Mouse (Mus musculus) kidney, postnatal 4 days (tissue): ENCODE measurements around the gene BC034090.

Experiments used
- DNase-seq, 2 experiments: peaks; one replicate each; pipeline ENCODE4 v3.0.0; 2021; ENCODE audit warnings: mixed read lengths in 2 of 2

The BC034090 gene

GRCm38 (mm10) chr1:155241701-155242487 is 2.4 kb downstream of the BC034090 start:
- peak in 1 of 2 experiments; percentile 46 for DNase-seq

GRCm38 (mm10) chr1:155239962-155240717 is 4.1 kb downstream of the BC034090 start:
- no peak for DNase-seq

GRCm38 (mm10) chr1:155239169-155239568 is 5.1 kb downstream of the BC034090 start:
- peak; percentile 9 to 21 for DNase-seq

- peak in 1 of 2 experiments; percentile 55 for DNase-seq
Measured at GRCm38 (mm10) chr1:155238126-155238525, 6.1 kb downstream of the BC034090 start.

DNA sequence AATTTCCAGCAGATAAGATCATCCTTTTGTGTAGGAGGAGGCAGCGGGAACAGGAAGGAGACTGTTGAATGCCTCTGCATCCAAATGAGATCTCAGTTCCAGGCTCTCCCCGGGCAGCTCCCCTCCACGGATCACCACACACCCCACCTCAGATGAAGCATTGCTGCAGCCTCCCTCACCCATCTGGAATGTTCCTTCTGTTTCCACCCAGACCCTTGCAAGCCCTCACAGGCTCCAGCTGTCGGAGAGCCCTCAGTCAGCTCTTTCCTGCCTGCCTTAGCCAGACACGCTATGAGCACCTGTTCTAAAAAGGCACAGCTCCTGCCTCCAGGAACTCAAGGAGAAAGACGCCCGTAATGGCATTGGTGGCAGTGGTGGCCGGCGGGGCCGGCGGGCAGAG is 6.9 kb downstream of the BC034090 start:
- peak; percentile 63 to 79 for DNase-seq

GRCm38 (mm10) chr1:155236306-155237024 is 7.8 kb downstream of the BC034090 start:
- DNase-seq, result peak in 1 of 2 experiments; percentile 60

DNA sequence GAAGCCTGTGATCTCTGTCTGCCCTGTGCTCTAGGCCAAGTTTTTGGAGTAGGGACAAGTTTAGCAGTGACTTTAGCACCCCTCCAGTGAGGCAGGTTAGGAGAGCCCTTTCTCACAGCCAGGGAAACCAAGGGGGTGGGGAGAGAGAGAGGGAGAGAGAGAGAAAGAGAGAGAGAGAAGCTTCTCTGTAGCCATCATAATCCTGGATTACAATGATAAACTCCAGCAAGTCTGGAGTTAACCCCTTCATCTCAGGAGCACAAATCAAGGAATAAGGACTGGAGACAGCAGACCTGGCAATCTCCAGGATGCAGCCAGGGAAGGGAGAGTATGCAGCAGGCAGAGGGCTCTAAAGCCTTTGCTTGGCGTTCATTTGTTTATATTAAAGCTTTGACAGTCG is 8.6 kb downstream of the BC034090 start:
- no peak for DNase-seq

GRCm38 (mm10) chr1:155233931-155234607 is 10.2 kb downstream of the BC034090 start:
- DNase-seq, result peak; percentile 58 to 71

DNA sequence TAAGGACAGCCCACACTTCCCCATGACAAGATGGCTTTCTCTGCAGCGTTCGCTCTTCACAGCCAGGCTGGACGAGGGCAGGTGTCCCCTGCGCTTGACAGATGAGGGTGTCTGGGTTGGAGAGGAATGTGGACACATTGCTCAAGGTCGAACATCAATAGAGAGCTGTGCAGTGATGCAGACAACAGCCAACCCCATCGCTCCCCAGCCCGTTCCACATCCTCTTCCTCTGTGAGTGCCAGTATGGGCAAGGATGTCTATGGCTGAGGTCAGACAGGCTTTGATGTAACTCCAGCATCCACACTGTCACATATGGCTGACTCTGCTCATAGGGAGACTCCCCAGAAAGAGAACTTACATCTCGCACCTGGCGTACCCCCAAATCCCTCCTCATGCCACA is 10.9 kb downstream of the BC034090 start:
- peak in 1 of 2 experiments; percentile 30 for DNase-seq

DNA sequence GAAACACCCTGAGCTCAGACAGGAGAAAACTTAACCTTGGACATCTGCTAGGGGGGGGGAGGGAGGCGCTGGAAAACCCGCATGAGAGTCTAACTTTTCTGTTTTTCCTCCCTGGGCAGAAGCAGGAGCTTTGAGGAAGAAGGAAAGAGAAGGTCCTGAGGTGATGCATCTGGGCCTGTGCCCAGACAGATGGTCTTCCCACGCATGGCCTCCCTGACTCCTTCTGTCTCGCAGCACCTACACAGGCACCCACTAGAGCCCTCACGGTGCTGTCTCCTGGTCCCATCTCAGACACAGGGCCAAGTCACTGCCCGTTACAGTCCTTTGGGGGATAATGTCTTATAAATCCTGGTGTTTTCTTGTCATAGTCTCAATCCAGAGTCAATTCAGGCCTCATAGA is 11.5 kb downstream of the BC034090 start:
- DNase-seq, result no peak

GRCm38 (mm10) chr1:155232385-155232784 is 11.9 kb downstream of the BC034090 start:
- DNase-seq, result peak in 1 of 2 experiments; percentile 44

DNA sequence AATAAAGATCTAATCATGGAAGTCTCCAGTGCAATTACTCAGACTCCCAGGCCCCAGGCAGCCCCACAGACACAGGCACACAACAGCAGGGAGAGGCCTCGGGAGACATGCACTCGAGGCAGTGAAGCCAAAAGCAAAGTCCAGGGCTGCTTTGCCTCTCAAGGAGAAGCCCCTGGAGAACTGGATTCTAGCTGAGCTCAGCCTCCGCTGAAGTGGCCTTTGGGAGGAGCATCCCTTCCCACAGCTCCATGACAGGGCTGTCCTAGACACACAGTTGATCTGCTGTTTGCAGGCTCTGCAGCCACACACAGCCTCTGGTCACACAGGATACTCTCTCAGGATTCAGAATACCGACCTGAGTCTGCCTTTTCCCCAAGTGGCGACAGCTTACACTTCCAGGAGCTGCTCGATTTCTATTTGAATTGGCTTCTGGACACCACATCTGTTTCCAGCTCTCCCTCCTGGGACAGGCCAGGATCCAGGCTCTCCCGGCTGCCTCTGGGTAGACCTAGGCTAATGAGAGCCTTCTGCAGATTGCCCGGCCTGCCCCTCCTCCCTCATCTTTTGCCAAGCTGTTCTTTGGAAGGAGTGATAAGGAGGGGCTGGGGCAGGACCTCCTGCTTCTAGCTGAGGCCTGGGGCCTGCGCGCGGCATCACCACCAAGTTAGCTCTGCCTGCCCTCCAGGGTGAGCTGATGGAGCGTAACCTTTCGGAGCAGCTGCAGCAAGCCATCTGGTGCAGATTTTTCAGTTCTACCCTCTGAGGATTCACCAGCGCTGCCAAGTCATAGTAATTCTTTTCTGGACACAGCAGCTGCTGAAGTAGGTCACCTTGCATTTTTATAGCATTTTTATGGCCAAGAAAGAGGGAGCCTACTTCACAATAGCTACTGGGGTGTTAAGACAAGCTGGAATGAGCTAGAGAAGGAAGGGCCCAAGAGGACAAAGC is 14.5 kb downstream of the BC034090 start:
- DNase-seq, result peak; percentile 38 to 62

- peak; percentile 92 to 94 for DNase-seq
Measured at GRCm38 (mm10) chr1:155223849-155224554, 20.2 kb downstream of the BC034090 start.

- DNase-seq, result no peak
Measured at GRCm38 (mm10) chr1:155223036-155223435, 21.2 kb downstream of the BC034090 start.

GRCm38 (mm10) chr1:155222101-155222669 is 22.1 kb downstream of the BC034090 start:
- no peak for DNase-seq

- DNase-seq, result no peak
Measured at GRCm38 (mm10) chr1:155218924-155219323, 25.3 kb downstream of the BC034090 start.

- peak; percentile 57 to 70 for DNase-seq
Measured at GRCm38 (mm10) chr1:155217865-155218541, 26.2 kb downstream of the BC034090 start.

DNA sequence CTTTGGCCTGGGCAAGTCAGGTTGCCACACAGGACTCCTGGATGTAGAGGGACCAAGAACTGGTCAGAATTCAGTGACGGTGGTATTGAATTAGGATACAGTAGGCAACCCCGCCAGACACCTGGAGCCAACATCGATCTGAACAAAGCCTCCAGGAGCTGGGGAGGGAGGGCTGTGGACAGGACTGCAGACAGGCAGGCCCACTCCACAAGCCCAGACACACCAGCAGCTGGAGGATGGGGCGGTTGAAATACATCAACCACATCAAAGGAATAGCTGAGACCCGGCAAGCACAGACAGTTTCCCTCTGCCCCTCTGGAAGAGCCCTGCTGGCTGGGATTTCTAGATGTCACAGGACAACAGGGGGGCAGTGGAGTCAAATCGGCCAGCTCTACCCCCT is 27.4 kb downstream of the BC034090 start:
- DNase-seq, result no peak

DNA sequence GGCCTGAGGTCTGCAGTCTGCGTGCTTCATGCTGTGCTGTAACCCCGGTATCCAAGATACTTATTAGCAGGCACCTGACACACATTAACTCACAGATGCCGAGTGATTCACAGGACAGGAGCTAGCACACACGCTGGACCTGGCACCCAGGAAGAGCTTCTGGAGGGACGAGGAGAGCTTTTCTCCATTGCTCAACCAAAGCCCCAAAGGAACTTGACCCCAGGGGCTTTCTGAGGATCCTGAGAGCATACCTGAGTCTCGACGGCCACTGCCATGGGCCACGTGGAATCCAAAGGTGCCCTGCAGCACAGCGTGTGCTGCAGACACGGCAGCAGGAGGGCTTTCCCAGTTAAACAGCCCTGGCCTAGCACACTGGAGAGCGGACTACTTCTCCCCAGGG is 27.9 kb downstream of the BC034090 start:
- DNase-seq, result peak in 1 of 2 experiments; percentile 64
